Mouse (Mus musculus): ENCODE data around the gene Hist1h2bf.
"Not testable (repeated sequence)": the region's sequence is repeated elsewhere in the genome, so short reads cannot be mapped to it uniquely, and the experiment has no call there.

The Hist1h2bf gene

GRCm38 (mm10) chr13:23543965-23544786, 29.8 kb downstream of the Hist1h2bf start, which contains the start of gene Hist1h3f:
Gene Hist1h3f (plus strand): TSS chr13:23544052.
- peak; percentile 59 to 62 for DNase-seq (ENCODE audit: low spot score in 2 of 2)

GRCm38 (mm10) chr13:23542999-23543607, 30.9 kb downstream of the Hist1h2bf start, which contains the start of gene Hist1h2bh:
Gene Hist1h2bh (minus strand): TSS chr13:23543392.
- peak; percentile 56 to 61 for DNase-seq (ENCODE audit: low spot score in 2 of 2)

DNA sequence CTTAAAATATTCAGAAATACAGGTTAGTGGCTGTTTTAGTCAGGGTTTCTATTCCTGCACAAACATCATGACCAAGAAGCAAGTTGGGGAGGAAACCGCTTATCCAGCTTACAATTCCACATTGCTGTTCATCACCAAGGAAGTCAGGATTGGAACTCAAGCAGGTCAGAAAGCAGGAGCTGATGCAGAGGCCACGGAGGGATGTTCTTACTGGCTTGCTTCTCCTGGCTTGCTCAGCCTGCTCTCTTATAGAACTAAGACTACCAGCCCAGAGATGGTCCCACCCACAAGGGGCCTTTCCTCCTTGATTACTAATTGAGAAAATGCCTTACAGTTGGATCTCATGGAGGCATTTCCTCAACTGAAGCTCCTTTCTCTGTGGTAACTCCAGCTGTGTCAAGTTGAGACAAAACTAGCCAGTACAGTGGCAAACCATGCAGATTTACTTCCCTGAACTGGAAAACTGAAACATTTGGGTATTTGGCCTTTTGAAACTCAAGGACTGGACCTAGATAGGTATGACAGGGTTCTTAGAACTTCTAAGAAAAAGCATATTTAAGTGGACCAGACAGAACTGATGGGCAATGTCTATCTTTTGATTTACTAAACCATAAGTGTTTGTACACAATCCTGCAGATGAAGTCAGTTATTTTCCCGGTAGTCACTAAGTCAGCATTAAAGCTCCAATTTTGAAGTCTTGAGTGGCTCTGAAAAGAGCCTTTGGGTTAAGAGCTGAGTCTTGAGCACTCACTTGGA, 31.6 kb downstream of the Hist1h2bf start:
- not testable (repeated sequence) for DNase-seq (ENCODE audit: low spot score in 2 of 2)

DNA sequence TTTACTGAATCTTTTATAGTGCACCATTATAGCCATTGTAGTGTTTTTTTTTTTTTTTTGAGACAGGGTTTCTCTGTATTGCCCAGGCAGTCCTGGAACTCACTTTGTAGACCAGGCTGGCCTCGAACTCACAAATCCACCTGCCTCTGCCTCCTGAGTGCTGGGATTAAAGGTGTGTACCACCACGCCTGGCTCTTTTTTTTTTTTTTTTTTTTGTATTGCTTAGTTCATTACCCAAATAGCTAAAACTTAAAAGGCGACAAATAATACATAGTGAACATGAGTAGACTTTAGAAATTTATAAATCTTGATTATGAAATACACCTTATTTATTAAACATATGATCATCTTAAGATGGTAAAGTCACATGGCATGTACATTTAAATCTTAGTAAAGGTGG, 32.5 kb downstream of the Hist1h2bf start:
- DNase-seq (ENCODE audit: low spot score in 2 of 2), result no peak

DNA sequence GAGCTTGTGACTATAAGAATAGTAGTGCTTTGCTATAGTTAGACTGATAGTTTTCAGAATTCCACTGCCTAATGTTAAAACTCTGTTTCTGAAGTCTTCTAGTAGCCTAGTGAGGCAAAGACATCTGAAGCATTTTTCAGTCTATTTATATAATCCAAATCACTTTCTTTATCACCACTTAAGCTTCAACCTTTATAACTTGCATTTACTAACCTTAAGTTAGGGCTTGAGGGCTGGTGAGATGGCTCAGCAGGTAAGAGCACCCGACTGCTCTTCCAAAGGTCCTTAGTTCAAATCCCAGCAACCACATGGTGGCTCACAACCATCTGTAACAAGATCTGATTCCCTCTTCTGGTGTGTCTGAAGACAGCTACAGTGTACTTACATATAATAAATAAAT, 34.2 kb downstream of the Hist1h2bf start:
- not testable (repeated sequence) for DNase-seq (ENCODE audit: low spot score in 2 of 2)

DNA sequence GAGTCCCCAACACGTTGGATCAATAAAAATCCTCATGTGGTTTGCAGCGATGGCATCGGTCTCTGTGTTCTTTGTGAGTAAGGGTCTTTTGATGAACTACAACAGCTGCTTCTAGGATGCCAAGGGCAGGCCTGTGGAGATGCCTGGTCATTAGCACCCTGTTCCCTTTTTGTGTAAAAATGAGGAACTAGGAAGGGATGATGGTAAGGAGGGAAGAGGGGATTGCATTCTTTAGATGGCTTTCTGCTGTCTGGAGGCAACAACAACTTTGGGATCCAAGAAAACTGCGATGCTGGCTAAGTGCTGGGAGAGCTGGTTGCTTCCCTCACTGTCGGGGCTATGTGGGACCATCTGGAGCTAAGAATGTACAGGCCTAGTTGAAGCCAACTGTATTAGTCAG, 35.7 kb downstream of the Hist1h2bf start:
- DNase-seq (ENCODE audit: low spot score in 2 of 2), result no peak

DNA sequence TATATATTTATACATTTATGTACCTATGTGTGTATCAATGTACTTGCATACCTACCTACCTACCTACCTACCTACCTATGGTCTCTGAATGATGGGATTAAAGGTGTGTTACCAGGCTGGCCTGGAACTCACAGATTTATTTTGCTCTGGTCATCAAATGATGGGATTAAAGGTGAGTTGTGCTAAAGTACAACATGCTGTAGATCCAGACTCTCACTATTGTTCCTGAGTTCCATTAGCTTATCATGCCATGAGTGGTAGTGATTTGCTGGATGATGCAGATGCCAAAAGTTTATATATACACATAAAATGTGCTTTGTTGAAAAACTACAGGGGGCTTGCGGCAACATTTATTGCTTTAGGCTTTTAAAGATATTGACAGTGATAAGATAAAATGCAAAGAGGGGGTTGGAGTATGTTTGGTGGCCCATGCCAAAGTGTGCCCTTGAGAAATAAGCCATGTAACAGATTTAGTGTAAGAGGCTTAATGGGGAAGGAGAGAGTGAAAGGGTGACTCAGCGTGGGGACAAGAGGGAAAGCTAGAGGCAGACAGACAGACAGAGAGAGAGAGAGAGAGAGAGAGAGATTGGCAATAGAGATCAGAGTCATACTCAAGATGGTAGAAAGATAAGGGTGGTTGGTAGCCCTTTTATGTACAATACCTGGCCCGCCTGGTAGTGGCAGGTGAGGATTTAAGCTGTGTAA, 36.8 kb downstream of the Hist1h2bf start:
- no peak for DNase-seq (ENCODE audit: low spot score in 2 of 2)

GRCm38 (mm10) chr13:23536076-23536822, 37.7 kb downstream of the Hist1h2bf start:
- DNase-seq (ENCODE audit: low spot score in 2 of 2), result no peak

GRCm38 (mm10) chr13:23535137-23536075, 38.6 kb downstream of the Hist1h2bf start, which contains the start of gene Hist1h3g:
Gene Hist1h3g (plus strand): TSS chr13:23535422.
- peak; percentile 67 to 70 for DNase-seq (ENCODE audit: low spot score in 2 of 2)

DNA sequence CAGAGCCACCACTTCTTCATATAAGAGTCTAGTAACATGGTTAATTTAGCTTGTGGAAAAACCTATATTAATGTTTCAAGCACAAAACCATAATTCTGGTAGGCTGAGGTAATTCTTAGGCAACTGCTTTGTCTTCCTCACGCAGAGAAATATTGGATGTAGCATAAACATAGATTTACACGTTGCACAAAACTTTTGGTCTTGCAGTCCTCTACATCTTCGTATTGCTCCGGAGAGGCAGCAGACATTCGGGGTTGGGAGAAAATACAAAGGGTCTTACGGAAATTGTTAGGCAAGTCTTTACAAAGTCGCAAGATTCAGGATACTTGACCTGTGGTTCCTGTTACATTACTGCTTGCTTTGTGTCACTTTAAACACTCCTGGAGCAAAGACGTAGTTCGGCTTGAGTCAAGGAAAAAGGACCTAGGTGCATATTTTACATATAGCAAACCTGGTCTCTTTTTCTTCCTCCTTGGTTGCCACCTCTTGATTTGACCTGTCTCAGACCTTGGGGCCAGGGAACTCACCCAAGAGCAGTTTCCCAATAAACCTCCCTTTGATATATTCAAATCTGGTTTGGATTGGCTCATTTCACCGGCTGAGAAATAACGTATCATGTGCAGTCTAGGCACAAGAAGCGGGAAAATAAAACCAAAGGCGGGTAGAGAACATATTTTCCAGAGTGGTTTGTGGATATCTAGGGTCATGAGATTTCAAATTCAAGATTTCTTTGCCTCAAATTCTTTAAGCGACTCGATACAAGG, 39.4 kb downstream of the Hist1h2bf start:
- DNase-seq (ENCODE audit: low spot score in 2 of 2), result no peak

DNA sequence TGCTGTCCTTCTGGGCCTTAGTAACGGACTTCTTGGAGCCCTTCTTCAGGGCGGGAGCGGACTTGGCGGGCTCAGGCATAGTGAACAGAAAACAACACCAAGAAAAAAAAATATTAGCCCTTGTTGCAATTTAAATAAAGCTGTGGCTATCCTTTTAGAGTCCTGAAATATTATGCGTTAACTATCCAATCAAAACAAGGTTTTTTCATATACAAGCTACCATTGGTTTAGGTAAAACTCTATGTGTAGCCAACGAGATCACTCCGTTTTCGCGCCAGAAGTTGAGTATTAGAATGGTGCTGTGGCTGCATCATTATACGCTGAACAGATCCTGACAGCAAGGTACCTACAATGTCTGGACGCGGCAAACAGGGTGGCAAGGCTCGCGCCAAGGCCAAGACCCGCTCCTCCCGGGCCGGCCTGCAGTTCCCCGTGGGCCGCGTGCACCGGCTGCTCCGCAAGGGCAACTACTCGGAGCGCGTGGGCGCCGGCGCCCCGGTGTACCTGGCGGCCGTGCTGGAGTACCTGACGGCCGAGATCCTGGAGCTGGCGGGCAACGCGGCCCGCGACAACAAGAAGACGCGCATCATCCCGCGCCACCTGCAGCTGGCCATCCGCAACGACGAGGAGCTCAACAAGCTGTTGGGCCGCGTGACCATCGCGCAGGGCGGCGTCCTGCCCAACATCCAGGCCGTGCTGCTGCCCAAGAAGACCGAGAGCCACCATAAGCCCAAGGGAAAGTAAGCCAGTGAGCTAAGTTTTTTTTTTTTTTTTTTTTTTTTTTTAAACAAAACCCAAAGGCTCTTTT, 40.2 kb downstream of the Hist1h2bf start, which contains the start of gene Hist1h2af:
Gene Hist1h2af (plus strand): TSS at position 347 of the 808 bp plus-strand sequence.
- DNase-seq (ENCODE audit: low spot score in 2 of 2), result not testable (repeated sequence)

DNA sequence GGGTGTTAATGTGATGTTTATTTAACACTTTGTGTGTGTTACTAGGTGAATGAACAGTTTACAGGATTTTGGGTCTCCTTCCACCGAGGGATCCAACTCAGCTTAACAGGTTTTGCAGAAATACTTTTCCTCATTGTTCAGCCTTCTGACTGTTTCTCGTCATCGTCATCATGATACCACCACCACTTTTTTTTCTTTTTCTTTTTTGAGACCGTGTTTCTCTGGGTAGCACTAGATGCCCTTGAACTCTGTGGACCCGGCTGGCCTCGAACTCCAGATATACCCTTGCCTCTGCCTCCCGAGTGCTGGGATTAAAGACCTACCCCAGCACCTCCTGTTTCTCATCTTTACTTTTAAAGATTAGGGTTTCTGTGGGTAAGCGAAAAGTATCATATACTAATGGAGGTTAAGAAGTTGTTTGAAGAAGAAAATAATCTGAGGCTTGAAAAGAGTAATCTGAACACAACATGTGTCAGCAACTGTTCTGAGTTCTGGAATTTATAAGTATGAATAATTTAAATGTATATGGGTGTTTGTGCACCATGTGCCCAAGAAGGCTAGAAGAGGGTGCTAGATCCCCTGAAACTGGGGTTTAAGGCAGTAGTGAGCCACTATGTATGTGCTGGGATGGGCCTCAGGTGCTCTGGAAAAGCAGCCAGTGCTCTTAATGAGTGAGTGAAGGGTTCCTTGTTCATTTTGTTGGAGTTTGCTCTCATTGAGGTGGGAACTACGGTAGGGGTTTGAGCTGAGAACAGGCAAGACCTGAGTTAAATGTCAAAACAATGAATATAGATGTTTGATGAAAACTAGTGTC, 41.5 kb downstream of the Hist1h2bf start:
- no peak for DNase-seq (ENCODE audit: low spot score in 2 of 2)

DNA sequence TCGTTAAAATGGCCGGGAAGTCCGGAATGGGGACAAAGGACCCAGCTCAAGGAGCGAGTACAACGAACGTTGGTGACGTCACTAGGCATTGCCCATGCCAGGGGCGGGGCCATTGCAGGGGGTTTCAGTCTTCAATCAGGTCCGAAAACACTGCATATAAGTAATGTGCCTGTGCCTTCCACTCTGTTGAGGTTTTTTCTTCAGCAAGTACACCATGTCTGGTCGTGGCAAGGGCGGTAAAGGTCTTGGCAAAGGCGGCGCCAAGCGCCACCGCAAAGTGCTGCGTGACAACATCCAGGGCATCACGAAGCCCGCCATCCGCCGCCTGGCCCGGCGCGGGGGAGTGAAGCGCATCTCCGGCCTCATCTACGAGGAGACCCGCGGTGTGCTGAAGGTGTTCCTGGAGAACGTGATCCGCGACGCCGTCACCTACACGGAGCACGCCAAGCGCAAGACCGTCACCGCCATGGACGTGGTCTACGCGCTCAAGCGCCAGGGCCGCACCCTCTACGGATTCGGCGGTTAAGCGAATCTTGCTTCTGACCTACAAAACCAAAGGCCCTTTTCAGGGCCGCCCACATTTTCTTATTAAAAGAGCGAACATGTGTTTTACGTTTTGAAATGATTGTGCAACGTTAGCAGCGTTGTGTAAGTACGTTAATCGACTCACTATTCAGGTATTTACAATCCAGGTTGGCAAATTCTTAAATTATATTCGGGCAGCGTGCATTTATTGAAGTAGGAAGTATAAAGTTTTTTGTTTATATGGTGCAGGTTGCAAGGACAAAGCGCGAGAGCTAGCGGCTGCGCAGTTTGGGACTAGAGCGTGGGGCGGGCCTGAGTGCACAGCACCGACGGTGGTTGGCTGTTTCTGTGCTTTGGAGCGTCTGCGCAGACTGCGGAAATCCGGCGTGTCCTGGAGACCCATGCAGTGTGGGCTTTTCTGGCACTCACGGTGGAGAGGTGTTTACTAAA, 42.8 kb downstream of the Hist1h2bf start, which contains the start of gene Hist1h4h:
Gene Hist1h4h (plus strand): TSS at position 150 of the 975 bp plus-strand sequence.
- peak; percentile 93 to 95 for DNase-seq (ENCODE audit: low spot score in 2 of 2)

DNA sequence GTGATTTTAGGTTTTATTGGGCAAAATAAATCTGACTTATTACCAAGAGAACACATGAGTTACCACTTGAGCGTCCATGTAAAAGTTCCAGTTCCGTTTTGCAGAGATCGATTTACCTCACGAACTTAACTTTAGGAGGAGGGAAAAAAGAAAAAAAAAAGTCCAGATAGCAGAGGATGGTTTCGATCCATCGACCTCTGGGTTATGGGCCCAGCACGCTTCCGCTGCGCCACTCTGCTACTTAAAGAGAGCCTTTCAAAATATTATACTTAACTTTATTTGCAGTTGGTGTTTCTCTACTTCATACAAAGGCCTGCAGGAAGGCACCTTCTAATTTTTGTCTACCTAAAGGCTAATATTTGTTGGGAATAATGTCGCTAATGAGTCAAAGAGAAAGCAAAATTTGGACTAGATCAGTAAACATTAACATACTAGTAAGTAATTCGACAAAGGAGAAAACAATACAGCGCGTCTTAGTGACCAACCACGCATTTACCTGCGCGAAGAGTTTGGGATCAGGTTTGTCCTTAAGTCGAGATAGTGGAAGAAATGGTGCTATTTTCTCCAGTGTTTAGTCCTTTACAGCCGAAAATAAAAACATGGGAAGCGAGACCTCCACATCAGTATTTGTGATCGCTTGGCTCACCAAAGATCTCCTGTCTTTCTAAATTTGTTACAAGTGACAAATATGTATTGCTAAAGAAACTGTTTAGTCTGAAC, 43.7 kb downstream of the Hist1h2bf start:
- peak in 1 of 2 experiments; percentile 57 for DNase-seq (ENCODE audit: low spot score in 2 of 2)

Measured in urinary bladder, adult 18-20 months (tissue).